Mouse (Mus musculus): Measurements from ENCODE around the gene Slco1a1.
"Not testable (repeated sequence)": the region's sequence is repeated elsewhere in the genome, so short reads cannot be mapped to it uniquely, and the experiment has no call there.

Gene Slco1a1

DNA sequence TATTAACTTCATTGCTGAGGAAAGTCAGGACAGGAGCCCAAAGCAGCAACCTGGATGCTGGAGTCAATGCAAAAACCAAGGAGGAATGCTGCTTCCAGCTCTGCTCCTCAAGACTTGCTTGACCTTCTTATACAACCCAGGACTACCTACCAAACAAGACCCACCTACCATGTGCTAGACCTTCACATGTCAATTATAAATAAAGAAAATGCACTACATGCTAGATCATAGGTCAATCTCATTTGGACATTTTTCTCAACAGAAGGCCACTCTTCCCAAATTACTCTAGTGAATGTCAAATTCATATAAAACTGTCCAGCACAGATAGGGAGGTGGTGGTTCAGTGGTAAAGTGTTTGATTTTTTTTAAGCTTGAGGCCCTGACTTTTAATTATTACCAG is at the start of gene Slco1a1:
Gene Slco1a1, minus strand, starts transcription at position 101 of the 400 bp plus-strand sequence.
- no peak for DNase-seq

- no peak for DNase-seq
Observed at GRCm38 (mm10) chr6:141986772-141987171, 40.0 kb upstream of the Slco1a1 start.

- DNase-seq = no peak
Observed at GRCm38 (mm10) chr6:141984644-141985043, 37.9 kb upstream of the Slco1a1 start.

DNA sequence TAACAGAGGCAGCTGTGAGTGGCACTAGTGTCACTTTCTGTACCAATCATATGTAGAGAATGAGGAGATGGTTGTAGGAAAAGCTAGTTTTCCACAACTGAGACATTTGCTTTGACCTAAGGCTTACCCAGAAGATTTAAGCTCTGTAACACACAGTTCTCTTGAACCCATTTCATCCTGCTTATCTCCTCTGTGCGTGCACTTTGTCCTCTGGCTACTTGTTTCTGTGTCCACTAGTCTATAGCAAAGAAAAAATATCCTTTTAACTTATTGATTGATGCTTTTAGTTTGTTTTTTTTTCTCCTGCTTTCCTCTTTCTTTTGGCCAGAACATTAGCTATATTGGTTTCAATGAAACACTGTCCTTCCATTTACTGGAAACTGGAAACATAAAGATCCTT is 15.7 kb upstream of the Slco1a1 start:
- DNase-seq = no peak

- DNase-seq = no peak
Observed at GRCm38 (mm10) chr6:141961861-141962260, 15.1 kb upstream of the Slco1a1 start.

- no peak for DNase-seq
Observed at GRCm38 (mm10) chr6:141960482-141960881, 13.7 kb upstream of the Slco1a1 start.

- DNase-seq = no peak
Observed at GRCm38 (mm10) chr6:141940451-141940850, 6.3 kb downstream of the Slco1a1 start.

DNA sequence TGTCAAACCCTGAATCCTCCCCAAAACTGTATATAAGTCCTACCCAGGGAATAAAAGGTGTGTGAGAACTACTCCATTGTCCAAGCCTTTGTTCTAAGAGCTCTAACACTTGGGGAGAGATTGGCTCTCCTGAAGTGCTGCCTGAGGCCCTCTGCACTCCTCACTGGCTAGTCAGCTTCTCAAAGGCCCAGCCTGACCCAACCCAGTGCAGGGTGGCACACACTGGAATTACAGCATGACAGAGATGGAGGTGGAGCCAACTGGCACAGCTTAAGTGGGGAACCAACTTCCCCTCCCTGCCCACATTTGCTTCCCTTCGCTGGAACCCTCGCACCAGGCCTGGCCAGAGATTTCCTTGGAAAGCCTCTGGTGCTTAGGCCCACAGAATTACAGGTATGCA is 48.6 kb downstream of the Slco1a1 start:
- DNase-seq = no peak

DNA sequence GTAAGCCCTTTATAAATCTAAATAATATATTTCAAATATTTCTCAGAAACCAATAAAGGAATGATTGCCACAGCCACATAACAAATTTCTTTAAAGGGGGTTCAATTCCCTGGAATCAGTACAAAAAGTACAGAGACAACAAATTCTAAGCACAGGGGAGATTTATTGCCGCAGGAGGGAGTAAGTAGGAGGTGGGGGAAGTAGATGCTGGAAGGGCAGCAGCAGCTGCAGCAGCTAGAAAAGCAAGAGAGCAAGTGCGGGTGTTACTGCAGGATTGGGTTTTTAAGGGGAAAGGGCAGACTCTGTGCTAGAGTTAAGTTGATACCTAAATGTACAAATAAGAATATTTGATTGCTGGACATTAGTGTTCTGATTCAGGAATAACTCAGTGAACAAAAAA is 57.0 kb downstream of the Slco1a1 start:
- DNase-seq = no peak

DNA sequence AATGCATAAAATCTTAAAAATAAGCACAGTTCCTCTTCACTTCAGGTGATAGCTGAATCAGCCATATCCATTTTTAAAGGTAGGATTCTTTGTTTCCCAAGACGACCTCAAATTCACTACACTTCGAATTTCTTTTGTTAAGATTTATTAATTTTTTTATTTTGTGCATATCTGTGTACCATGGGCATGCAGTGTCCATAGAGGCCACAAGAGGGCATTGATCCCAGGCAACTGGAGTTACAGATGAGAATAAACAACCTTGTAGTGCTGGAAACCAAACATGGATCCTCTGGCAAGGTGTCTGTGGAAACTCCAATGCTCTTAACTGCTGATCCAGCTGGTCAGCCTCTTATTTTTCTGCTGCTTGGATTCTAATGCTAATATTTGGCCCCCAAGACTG is 58.5 kb downstream of the Slco1a1 start:
- DNase-seq = no peak

DNA sequence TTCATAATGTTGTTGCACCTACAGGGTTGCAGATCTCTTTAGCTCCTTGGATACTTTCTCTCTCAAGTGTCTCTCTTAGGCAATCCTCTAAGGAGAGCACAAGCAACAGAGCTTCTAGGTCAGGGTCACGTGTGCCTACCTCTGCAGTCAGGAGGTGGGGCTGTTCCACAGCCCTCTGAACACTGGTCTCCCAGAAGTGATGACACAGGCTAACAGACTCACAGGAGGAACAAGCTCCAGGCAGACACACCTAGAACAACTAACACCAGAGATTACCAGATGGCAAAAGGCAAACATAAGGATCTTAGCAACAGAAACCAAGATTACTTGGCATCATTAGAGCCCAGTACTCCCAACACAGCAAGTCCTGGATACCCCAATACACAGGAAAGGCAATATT is 64.2 kb downstream of the Slco1a1 start:
- no peak for DNase-seq

DNA sequence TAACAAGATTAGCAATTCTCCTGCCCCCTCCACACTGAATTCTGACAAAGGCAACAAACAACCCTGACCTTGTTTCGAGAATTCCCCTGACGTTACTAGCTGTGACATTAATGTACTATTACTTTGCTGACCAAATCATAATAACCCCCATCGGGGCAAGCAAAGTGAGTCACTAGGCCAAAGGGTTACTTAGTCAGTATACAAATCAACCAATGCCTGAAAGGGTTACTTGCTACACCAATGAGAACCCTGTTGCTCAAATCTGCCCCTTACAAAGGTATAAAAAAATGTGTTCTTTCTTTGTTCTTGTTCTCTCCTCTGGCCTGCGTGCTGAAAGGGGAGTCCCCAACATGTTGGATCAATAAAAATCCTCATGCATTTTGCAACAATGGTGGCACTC is 71.0 kb downstream of the Slco1a1 start:
- not testable (repeated sequence) for DNase-seq

DNA sequence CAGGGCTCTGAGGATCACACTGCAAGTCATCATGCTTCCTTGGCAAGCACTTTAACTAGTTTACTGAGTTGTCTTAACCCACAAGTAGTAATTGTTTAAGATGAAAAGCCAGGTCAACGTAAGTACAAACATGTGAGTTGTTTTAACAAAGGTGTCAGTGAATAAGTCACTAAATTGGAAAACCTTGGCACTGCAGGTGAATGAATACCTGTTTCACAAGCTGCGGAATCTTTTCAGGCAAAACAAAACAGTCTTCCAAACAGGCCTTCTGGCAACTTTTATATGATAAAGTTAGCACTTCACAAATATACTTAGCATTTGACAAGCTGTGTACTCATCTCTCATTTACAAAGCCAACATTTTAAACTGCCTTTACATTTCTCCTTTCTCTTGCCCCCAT is 75.1 kb downstream of the Slco1a1 start:
- DNase-seq = no peak

DNA sequence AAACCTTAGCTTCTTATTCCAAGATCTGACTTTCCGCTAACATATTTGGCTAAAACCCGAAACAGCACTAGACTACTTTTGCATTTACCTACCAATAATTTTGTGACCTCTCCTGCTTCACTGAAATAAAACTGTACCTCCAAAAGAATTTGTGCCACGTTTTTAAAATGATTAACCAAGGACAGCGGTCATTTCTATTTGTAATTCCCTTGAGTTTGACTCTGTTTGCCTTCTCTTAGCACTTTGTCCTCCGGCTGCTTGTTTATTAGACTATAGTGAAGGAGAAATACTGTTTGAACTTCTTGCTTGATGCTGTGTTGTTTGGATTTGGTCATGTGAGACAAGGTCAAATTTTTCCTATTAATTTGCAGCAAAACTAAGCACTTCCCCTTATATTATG is 78.0 kb downstream of the Slco1a1 start:
- no peak for DNase-seq

DNA sequence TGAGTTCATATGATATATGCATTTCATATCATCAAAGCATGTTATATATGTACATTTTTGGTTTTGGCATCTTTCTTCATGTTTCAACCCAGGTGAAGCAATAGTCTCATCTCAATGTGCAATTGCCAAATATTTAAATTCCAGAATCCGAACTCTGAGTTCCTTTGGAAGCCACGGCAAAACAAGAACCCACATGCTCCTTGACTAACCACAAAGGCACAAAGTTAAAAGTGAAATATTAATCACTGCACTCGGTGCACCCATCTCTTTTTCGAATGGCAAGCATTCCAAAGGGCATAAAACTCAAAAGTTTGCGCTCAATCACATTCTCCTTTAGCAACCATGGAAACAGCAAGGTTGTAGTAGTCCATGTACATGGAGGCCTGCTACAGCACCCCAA is 80.7 kb downstream of the Slco1a1 start:
- no peak for DNase-seq

- DNase-seq = peak in 1 of 2 experiments; percentile 11
Observed at GRCm38 (mm10) chr6:141857735-141858531, 88.8 kb downstream of the Slco1a1 start.

Measured in lung, adult 18-20 months (tissue).